Mouse (Mus musculus) cerebellum, postnatal 25 days (tissue): ENCODE results near the gene Gm281.

Experiments
- DNase-seq, 2 experiments: peaks; one replicate each; pipeline ENCODE4 v3.0.0; 2021; ENCODE audit warnings: mixed read lengths in 2 of 2

Gm281 gene

GRCm38 (mm10) chr14:13812801-13813479, 101.3 kb downstream of the Gm281 start:
- DNase-seq: no peak

- DNase-seq: no peak
These were observed 123.8 kb downstream of the Gm281 start for GRCm38 (mm10) chr14:13790446-13790845.

- DNase-seq: no peak
These were observed 124.3 kb downstream of the Gm281 start for GRCm38 (mm10) chr14:13790001-13790400.

GRCm38 (mm10) chr14:13782970-13783369, 131.3 kb downstream of the Gm281 start:
- no peak for DNase-seq

- DNase-seq: no peak
These were observed 135.9 kb downstream of the Gm281 start for GRCm38 (mm10) chr14:13778383-13778782.

- DNase-seq: no peak
These were observed 143.1 kb downstream of the Gm281 start for GRCm38 (mm10) chr14:13771163-13771562.

- no peak for DNase-seq
These were observed 143.6 kb downstream of the Gm281 start for GRCm38 (mm10) chr14:13770686-13771085.
